Mouse (Mus musculus): ENCODE measurements around the gene Stoml3. TPM values are rescaled to one million over a fixed set of nuclear protein-coding genes. Genes with fewer than 3 reads are reported as not detected.

Gene Stoml3
- polyA plus RNA-seq, 1 experiment from 2014 or later = not detected

DNA sequence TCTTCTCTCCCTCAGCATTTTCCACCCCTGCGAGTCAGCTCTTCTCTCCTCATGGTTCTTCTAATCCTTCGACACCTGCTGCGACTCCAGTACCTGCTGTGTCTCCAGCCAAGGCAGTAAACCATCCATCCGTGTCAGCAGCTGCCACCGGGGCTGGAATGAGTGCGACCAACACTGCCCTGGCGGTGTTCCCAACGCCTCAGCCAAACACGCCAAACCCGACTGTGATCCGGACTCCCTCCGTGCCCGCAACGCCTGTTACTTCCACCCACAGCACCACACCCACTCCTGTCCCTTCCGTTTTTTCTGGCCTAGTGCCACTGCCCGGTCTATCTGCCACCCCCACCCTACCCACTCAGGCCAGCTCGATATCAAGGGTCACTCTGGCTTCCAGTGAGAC is 11.0 kb upstream of the Stoml3 start:
- no peak overlapping the region for H3K27ac ChIP-seq (replicated peaks)
- peaks cover 87% of the 10 kb centered on the region for H3K36me3 ChIP-seq (replicated peaks)
- H3K4me1 ChIP-seq (replicated peaks) = no peaks in the 10 kb centered on the region
- ATAC-seq (ENCODE audit: insufficient read depth) = no peak
- H3K27me3 ChIP-seq = no peaks in the 10 kb centered on the region
- 80% methylated on average over 17 of the region's 17 CpGs for WGBS (ENCODE audit: insufficient replicate concordance)
- H3K9me3 ChIP-seq (replicated peaks) = no peaks in the 10 kb centered on the region
- H3K9ac ChIP-seq = no peak overlapping the region
- no peak overlapping the region for H3K4me3 ChIP-seq (replicated peaks)
- H3K4me2 ChIP-seq = no peak overlapping the region

DNA sequence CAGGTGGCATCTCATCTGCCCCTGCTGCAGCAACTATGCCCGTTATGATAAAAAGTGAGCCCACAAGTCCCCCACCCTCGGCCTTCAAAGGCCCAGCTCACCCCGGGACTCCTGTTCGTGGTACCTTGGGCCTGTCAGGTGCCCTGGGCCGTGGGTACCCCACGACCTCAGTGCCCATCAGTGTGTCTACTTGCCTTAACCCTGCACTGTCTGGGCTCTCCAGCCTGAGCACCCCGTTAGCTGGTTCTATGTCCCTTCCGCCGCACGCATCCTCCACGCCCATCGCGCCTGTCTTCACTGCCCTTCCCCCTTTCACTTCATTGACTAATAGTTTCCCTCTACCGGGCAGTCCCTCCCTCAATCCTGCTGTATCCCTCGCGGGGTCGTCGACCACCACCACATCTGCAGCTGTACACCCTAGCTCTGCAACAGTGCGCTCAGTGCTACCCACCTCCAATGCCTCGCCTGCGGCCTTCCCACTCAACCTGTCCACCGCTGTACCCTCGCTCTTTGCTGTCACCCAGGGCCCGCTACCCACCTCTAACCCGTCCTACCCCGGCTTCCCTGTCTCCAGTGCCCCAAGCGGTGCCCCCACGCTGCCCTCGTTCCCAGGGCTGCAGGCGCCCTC is 9.9 kb upstream of the Stoml3 start:
- no peak for ATAC-seq (ENCODE audit: insufficient read depth)
- Histone ChIP-seq H3K4me2 (no peak overlapping the region), H3K9ac (no peak overlapping the region), H3K36me3 (replicated peaks) (peaks cover 80% of the 10 kb centered on the region), H3K4me1 (replicated peaks) (no peaks in the 10 kb centered on the region), H3K27ac (replicated peaks) (no peak overlapping the region), H3K4me3 (replicated peaks) (no peak overlapping the region), H3K27me3 (no peaks in the 10 kb centered on the region), H3K9me3 (replicated peaks) (no peaks in the 10 kb centered on the region)
- WGBS (ENCODE audit: insufficient replicate concordance) = 88% methylated on average over 30 of the region's 30 CpGs

DNA sequence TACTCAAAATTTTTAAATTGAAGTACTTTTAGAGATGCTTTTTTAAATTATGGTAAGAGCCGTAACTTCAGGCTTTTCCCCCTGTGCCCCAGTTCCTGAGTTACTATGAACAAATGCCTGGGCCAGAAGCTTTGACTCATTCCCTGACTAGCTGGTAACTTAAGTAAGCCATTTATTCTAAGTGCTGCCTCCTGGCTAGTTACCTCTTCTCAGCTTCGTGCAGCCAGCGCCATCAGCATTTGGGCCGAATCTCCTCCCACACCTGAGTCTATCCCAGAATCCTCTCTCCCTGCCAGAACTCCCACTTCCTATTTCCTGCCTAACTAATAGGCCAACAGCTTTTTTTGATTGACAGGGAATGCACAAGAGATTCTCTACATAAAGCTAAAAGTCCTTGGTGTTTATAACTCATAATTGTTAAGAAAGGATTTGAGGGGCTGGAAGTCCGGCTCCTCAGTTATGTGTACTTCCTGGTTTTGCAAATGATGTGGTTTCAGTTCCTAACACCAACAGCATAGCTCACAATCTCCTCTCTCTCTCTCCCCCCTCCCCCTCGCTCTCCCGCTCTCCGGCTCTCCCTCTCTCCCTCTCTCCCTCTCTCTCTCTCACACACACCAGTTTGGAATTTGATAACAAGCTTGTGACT is 4.9 kb upstream of the Stoml3 start:
- Histone ChIP-seq H3K4me1 (replicated peaks) (no peaks in the 10 kb centered on the region), H3K4me2 (no peak overlapping the region), H3K36me3 (replicated peaks) (peaks cover 33% of the 10 kb centered on the region), H3K4me3 (replicated peaks) (no peak overlapping the region), H3K27me3 (no peaks in the 10 kb centered on the region), H3K27ac (replicated peaks) (no peak overlapping the region), H3K9ac (no peak overlapping the region), H3K9me3 (replicated peaks) (no peaks in the 10 kb centered on the region)
- no peak for ATAC-seq (ENCODE audit: insufficient read depth)
- WGBS (ENCODE audit: insufficient replicate concordance) = 58% methylated on average over 8 of the region's 8 CpGs

DNA sequence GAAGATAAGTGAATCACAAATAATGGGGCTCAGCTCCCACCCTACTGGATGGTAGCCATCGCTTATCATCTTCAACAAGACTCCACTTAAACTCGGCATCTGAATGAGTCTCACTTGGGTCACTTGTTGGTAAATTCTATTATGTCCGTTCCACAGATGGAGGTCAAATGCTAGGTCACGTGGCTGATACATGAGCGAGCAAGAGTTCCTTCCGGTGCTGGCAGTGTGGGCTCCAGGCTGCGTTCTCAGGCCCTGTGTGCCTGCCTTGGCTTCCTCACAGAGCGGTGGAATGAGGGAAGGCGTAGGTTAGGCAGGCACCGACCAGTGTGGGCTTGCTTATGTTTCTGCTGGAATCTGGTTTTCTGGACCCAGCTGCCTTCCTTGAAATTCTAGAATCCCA is 1.9 kb upstream of the Stoml3 start:
- Histone ChIP-seq H3K9ac (no peak overlapping the region), H3K9me3 (replicated peaks) (no peaks in the 10 kb centered on the region), H3K27ac (replicated peaks) (no peak overlapping the region), H3K36me3 (replicated peaks) (peaks cover 11% of the 10 kb centered on the region; the same call in 1 of the 2 replicates), H3K4me2 (no peak overlapping the region), H3K4me1 (replicated peaks) (no peaks in the 10 kb centered on the region), H3K27me3 (no peaks in the 10 kb centered on the region), H3K4me3 (replicated peaks) (no peak overlapping the region)
- no peak for ATAC-seq (ENCODE audit: insufficient read depth)
- 62% methylated on average over 10 of the region's 10 CpGs for WGBS (ENCODE audit: insufficient replicate concordance)

DNA sequence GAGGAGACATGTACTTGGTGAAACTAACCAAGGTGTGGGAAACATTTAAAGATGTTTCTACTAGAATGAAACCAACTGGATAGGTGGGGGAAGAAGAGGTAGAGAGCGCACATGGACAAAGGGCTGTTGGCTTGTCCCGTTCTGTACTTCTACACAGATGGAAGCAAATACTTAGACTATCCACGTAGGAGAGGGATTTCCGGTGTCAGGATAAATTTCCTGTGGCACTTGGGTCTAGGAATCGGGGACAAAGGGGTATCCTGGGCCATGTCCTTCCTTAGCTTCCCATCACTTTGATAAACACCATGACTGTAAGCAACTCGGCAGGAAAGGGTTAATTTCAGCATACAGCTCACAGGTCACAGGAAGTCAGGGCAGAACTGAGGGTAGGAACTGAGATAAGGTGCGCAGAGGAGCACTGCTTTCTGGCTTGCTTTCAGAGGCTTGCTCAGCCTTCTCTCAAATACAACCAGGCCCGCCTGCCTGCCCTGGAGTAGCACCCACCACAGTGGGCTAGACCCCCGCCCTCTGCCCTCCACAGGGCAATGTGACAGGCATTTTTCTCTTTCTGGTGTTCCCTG is 1.4 kb upstream of the Stoml3 start:
- ATAC-seq (ENCODE audit: insufficient read depth) = peak; percentile 34; the same call in 1 of the 2 replicates
- Histone ChIP-seq H3K4me3 (replicated peaks) (no peak overlapping the region), H3K4me2 (no peak overlapping the region), H3K9ac (no peak overlapping the region), H3K27me3 (no peaks in the 10 kb centered on the region), H3K27ac (replicated peaks) (no peak overlapping the region), H3K36me3 (replicated peaks) (peaks cover 7% of the 10 kb centered on the region; the same call in 1 of the 2 replicates), H3K9me3 (replicated peaks) (no peaks in the 10 kb centered on the region), H3K4me1 (replicated peaks) (no peaks in the 10 kb centered on the region)
- 32% methylated on average over 9 of the region's 9 CpGs for WGBS (ENCODE audit: insufficient replicate concordance)

DNA sequence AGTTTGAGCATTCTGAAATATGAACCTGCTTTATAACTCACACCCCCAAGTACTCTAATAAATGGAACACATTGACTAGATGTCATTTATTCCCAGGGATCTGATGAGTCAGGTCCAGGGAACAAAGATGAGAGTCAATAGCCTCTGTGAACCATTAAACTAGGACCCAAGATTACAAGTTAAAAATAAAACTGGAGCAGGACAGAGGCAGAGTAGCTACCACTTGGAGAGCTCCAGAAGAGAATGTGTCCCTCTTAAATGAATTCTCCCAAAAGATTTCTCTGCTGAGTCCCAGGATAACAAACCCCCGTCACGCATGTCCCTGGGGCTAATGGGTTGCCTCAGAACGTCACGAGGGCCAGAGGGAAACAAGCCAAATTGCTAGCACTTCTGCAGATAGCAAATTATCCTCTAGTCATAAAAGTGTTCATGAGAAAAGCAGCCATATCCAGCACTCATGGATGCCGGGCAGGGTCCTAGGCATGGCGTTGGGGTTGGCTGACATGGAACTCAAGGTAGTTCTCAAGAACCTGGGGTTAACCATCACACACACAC is 10.0 kb downstream of the Stoml3 start:
- no peak overlapping the region for H3K9ac ChIP-seq
- no peaks in the 10 kb centered on the region for H3K9me3 ChIP-seq (replicated peaks)
- no peak overlapping the region for H3K4me2 ChIP-seq
- H3K36me3 ChIP-seq (replicated peaks) = no peaks in the 10 kb centered on the region
- no peaks in the 10 kb centered on the region for H3K4me1 ChIP-seq (replicated peaks)
- no peaks in the 10 kb centered on the region for H3K27me3 ChIP-seq
- H3K4me3 ChIP-seq (replicated peaks) = no peak overlapping the region
- no peak overlapping the region for H3K27ac ChIP-seq (replicated peaks)
- 73% methylated on average over 6 of the region's 6 CpGs for WGBS (ENCODE audit: insufficient replicate concordance)
- no peak for ATAC-seq (ENCODE audit: insufficient read depth)

DNA sequence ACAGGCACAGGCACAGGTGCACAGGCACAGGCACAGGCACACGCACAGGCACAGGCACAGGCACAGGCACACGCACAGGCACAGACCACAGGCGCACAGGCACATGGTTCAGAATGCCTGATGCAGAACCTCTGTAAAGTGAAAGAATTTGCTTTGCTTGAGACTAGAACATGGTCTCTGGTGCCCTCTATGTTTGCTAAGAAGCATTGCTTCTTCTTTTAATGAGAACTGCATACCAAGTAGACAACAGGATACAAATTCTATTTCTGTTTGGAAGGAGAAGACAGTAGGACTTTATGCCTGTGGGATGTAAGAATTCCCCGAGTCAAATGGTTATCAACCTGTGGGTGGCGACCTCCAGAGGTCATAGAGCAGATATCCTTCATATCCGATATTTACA is 14.0 kb downstream of the Stoml3 start:
- 51% methylated on average over 6 of the region's 6 CpGs for WGBS (ENCODE audit: insufficient replicate concordance)
- no peak for ATAC-seq (ENCODE audit: insufficient read depth)
- no peak overlapping the region for H3K4me3 ChIP-seq (replicated peaks)
- H3K27ac ChIP-seq (replicated peaks) = no peak overlapping the region
- H3K4me2 ChIP-seq = no peak overlapping the region
- H3K27me3 ChIP-seq = no peaks in the 10 kb centered on the region
- H3K9me3 ChIP-seq (replicated peaks) = no peaks in the 10 kb centered on the region
- H3K4me1 ChIP-seq (replicated peaks) = no peaks in the 10 kb centered on the region
- H3K9ac ChIP-seq = no peak overlapping the region
- no peaks in the 10 kb centered on the region for H3K36me3 ChIP-seq (replicated peaks)

DNA sequence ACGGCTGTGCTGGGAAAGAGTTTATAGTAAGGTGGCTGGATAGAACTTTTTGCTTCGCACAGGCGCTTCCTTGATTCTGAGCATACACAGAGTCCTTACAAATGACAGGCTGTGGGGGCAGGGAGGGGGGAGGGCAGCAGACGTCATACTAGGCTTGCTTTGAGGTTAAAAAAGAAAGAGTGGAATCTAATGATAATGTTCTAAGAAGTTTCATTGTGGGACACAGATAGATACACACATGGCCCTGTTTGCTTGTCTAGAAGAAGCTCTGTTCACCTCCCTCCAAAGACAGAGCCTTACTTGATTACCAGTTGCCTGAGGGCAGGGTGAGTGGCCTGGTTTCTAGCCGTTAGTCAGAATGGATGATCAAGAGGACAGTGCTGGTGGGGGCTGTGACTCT is 24.6 kb downstream of the Stoml3 start:
- no peaks in the 10 kb centered on the region for H3K27me3 ChIP-seq
- H3K27ac ChIP-seq (replicated peaks) = no peak overlapping the region
- no peaks in the 10 kb centered on the region for H3K36me3 ChIP-seq (replicated peaks)
- no peak overlapping the region for H3K9ac ChIP-seq
- no peaks in the 10 kb centered on the region for H3K4me1 ChIP-seq (replicated peaks)
- H3K9me3 ChIP-seq (replicated peaks) = no peaks in the 10 kb centered on the region
- H3K4me2 ChIP-seq = no peak overlapping the region
- 27% methylated on average over 5 of the region's 5 CpGs for WGBS (ENCODE audit: insufficient replicate concordance)
- no peak overlapping the region for H3K4me3 ChIP-seq (replicated peaks)
- no peak; the same call in 1 of the 2 replicates for ATAC-seq (ENCODE audit: insufficient read depth)

DNA sequence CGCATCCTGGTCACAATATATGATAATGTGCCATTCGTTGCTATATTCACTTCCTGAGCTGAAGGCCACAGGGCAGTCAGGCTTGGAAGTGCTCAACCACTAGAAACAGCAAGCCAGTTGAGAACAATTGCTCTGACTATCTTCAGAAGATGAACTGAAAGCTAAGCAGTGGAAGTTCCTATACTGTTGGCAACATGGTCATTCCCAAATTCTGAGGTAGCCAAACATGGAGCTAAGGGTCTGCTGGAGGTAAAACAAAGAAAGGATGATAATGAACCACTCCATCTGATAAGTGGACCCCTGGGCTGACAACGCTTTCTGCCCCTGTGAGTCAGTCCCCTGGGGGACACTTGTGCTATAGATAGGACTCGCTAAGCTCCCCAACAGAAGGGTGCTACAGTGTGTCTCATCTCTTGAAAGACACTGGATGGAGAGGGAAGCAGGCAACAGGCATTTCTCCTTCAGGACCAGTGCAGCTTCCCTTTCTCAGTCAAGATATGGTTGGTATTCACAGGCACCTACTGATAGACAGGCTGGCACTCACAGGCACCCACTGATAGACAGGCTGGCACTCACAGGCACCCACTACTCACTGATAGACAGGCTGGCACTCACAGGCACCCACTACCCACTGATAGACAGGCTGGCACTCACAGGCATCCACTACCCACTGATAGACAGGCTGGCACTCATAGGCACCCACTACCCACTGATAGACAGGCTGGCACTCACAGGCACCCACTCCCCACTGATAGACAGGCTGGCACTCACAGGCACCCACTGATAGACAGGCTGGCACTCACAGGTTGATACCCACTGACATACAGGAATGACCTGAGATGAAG is 26.0 kb downstream of the Stoml3 start:
- no peaks in the 10 kb centered on the region for H3K36me3 ChIP-seq (replicated peaks)
- no peak for ATAC-seq (ENCODE audit: insufficient read depth)

DNA sequence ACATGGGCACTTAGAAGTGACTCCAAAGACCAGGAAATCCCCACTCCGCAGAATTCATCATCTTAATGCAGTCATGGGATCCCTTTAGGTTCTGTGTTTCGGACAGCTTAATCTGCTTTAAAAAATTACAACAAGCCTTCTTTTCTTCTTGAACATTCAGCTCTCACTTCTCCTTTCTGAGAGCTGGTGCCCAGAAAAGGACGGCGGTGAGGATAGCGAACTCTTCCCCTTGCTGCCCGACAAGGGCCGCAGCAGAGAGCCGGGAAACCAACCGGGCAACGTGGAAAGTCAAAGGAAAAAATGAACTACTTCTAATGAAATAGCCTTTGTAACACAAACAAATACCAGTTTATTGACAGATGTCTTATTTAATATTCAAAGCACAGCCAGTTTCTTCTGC is 34.3 kb downstream of the Stoml3 start:
- no peaks in the 10 kb centered on the region for H3K27me3 ChIP-seq
- H3K36me3 ChIP-seq (replicated peaks) = no peaks in the 10 kb centered on the region
- no peak overlapping the region for H3K9ac ChIP-seq
- no peak overlapping the region for H3K4me2 ChIP-seq
- no peak overlapping the region for H3K27ac ChIP-seq (replicated peaks)
- no peak overlapping the region for H3K4me3 ChIP-seq (replicated peaks)
- H3K9me3 ChIP-seq (replicated peaks) = no peaks in the 10 kb centered on the region
- no peaks in the 10 kb centered on the region for H3K4me1 ChIP-seq (replicated peaks)
- ATAC-seq (ENCODE audit: insufficient read depth) = no peak
- WGBS (ENCODE audit: insufficient replicate concordance) = 77% methylated on average over 10 of the region's 10 CpGs

More for the DNA sequence above, 26.0 kb downstream of the Stoml3 start:
- WGBS (ENCODE audit: insufficient replicate concordance) = 50% methylated on average over 4 of the region's 4 CpGs
- no peak overlapping the region for H3K27ac ChIP-seq (replicated peaks)
- H3K9ac ChIP-seq = no peak overlapping the region
- no peak overlapping the region for H3K4me2 ChIP-seq
- no peak overlapping the region for H3K4me3 ChIP-seq (replicated peaks)
- no peaks in the 10 kb centered on the region for H3K27me3 ChIP-seq
- H3K9me3 ChIP-seq (replicated peaks) = no peaks in the 10 kb centered on the region
- no peaks in the 10 kb centered on the region for H3K4me1 ChIP-seq (replicated peaks)

DNA sequence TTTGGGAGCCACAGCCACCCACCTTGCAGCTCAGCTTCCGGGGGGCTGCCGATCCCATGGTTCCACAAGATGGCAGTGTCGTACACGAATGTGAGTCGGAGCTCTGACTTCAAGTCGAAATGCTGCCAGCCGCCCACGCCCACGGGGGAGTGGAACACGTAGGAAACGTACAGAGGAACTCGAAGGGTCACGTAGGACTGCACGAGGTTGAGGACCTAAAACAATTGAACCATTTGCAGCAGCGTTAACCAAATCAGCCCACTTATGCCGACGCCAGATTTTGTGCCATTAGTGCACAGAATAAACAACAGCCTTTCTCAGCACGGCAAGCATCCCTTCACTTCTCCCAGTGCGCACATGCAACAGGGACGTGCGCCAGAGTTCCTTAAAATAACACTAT is 37.3 kb downstream of the Stoml3 start:
- no peak for ATAC-seq (ENCODE audit: insufficient read depth)

More for the DNA sequence above, 37.3 kb downstream of the Stoml3 start:
- peak overlapping the region; percentile 54 for H3K4me2 ChIP-seq
- no peaks in the 10 kb centered on the region for H3K4me1 ChIP-seq (replicated peaks)
- no peak overlapping the region for H3K27ac ChIP-seq (replicated peaks)
- 12% methylated on average over 21 of the region's 21 CpGs for WGBS (ENCODE audit: insufficient replicate concordance)
- no peaks in the 10 kb centered on the region for H3K9me3 ChIP-seq (replicated peaks)
- H3K27me3 ChIP-seq = no peaks in the 10 kb centered on the region
- no peak overlapping the region for H3K9ac ChIP-seq
- H3K36me3 ChIP-seq (replicated peaks) = no peaks in the 10 kb centered on the region
- no peak overlapping the region for H3K4me3 ChIP-seq (replicated peaks)
